Mouse (Mus musculus) liver, embryonic 14.5 days (tissue): ENCODE data around the gene Chn2. TPM values are rescaled to one million over a fixed set of nuclear protein-coding genes. Genes with fewer than 3 reads are reported as not detected.

Experiments used
- ATAC-seq: fragments of 200-750 bp; cut with Nextera tagmentation; 2 replicates; pipeline ENCODE4 v1.8.0; 2017; ENCODE audit warnings: moderate number of reproducible peaks, mild to moderate bottlenecking, moderate library complexity; ENCODE audit not compliant: insufficient read depth
- DNase-seq, 3 experiments: peaks; one replicate each; pipeline ENCODE4 v3.0.0-alpha.2; 2012 to 2013; ENCODE audit warnings: low read depth in 3 of 3, low spot score in 3 of 3
- H3K27ac ChIP-seq: fragments of 300-500 bp; sonication (generic); 2 replicates; pipeline ENCODE4 v1.5.1; 2014; ENCODE audit warnings: moderate library complexity, mild to moderate bottlenecking, control low read depth, inconsistent platforms
- H3K27me3 ChIP-seq: fragments of 300-500 bp; sonication (generic); 2 replicates; pipeline ENCODE4 v1.6.1; 2014; ENCODE audit warnings: mild to moderate bottlenecking, low read length, moderate library complexity; ENCODE audit not compliant: control insufficient read depth, insufficient read depth
- H3K36me3 ChIP-seq: fragments of 300-500 bp; sonication (generic); replicated peaks from 2 replicates; pipeline ENCODE4 v1.6.1; 2014; ENCODE audit warnings: low read depth; ENCODE audit not compliant: control insufficient read depth, insufficient read depth
- H3K4me1 ChIP-seq, 2 experiments: fragments of 200-500 bp in 1 of 2; fragments of 300-500 bp in 1 of 2; sonication (generic) in 1 of 2; replicated peaks; 2 replicates each; pipeline ENCODE4 v1.6.1; 2012 to 2014; ENCODE audit warnings: antibody characterized with exemption in 1 of 2, inconsistent platforms in 1 of 2, low read length in 1 of 2; ENCODE audit not compliant: control insufficient read depth in 2 of 2, insufficient read depth in 2 of 2
- H3K4me2 ChIP-seq: fragments of 300-500 bp; sonication (generic); 2 replicates; pipeline ENCODE4 v1.6.1; 2014; ENCODE audit warnings: low read depth, mild to moderate bottlenecking, control low read depth, moderate library complexity
- H3K4me3 ChIP-seq, 2 experiments: fragments of 200-500 bp in 1 of 2; fragments of 300-500 bp in 1 of 2; sonication (generic) in 1 of 2; 2 replicates each; pipeline ENCODE4 v1.5.1; 2012 to 2014; ENCODE audit warnings: low read depth in 2 of 2, low read length in 2 of 2, mild to moderate bottlenecking in 2 of 2, control low read depth in 1 of 2, inconsistent platforms in 1 of 2, moderate library complexity in 1 of 2; ENCODE audit not compliant: insufficient read depth in 1 of 2
- H3K9ac ChIP-seq: fragments of 300-500 bp; sonication (generic); replicated peaks from 2 replicates; pipeline ENCODE4 v1.6.1; 2014; ENCODE audit warnings: mild to moderate bottlenecking, control low read depth, moderate library complexity
- H3K9me3 ChIP-seq: fragments of 300-500 bp; sonication (generic); 2 replicates; pipeline ENCODE4 v1.6.1; 2016; ENCODE audit warnings: low read length, mixed read lengths; ENCODE audit not compliant: control insufficient read depth
- CTCF ChIP-seq: IDR thresholded peaks from 2 replicates; pipeline ENCODE4 v1.5.1; 2016; ENCODE audit warnings: antibody characterized with exemption, low read depth, control low read depth
- EP300 ChIP-seq: IDR thresholded peaks from 2 replicates; pipeline ENCODE4 v1.6.1; 2016; ENCODE audit warnings: antibody characterized with exemption, low read depth
- WGBS: fragments of 180-500 bp; shearing (Covaris S2); extraction: QIAGEN DNeasy Blood & Tissue Kit; methylation state at CpG from one replicate; pipeline ENCODE4 v1.1.7; 2014; ENCODE audit not compliant: insufficient replicate concordance; 5-methylcytosine and 5-hydroxymethylcytosine counted together
- polyA plus RNA-seq, 2 experiments: library from polyadenylated mRNA; depleted of rRNA in 1 of 2; stranded (reverse) in 1 of 2; unstranded in 1 of 2; fragments of >200 nt; fragmentation: Nextera tagmentation in 1 of 2; extraction: Ambion mirVana in 1 of 2; gene quantifications; 2 replicates each; pipeline versions ENCODE4 v1.2.1 to v1.2.3; 2012 to 2014

Gene Chn2
- polyA plus RNA-seq, 2 experiments: 1.7 to 4.3 TPM

GRCm38 (mm10) chr6:54018861-54019260 is 20.5 kb upstream of the Chn2 start:
- Histone ChIP-seq H3K27me3 (no peaks in the 10 kb centered on the region), H3K27ac (no peak overlapping the region), H3K9me3 (no peaks in the 10 kb centered on the region), H3K9ac (no peak overlapping the region), H3K36me3 (no peaks in the 10 kb centered on the region), H3K4me1 (no peaks in the 10 kb centered on the region; a peak in 2 of 4 replicates), H3K4me3 (no peak overlapping the region), H3K4me2 (no peak overlapping the region)
- TF ChIP-seq EP300 (no peak), CTCF (no peak)
- 56% methylated on average over 5 of the region's 5 CpGs for WGBS
- no peak for ATAC-seq
- DNase-seq: no peak

DNA sequence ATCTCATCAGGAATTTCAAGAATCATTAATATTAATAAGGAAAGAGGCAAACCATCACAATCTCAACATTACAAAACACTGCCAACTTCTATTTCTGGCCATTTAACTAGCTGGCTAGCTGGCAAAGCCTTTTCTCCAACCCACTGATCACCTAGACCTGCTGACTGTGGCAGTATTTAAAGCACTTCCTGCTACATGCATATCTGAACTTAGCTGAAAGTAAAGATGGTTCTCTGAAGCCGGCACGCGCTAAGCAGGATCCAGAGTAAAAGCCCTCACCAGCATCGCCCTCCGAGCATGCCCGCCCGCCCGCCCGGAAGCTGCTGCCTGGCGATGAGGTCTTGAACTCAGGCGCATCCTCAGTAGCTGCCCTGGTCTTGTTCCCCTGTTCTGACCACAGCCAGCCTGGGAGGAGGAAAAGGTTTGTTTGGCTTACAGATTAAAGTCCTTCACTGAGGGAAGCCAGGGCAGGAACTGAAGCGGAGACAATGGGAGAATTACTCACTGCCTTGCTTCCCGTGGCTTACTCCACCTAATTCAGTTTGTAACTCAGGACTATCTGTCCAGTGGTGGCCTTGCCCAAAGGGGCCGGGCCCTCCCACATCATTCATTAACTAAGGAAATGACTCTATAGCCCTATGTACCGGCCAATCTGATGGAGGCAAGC is 18.1 kb upstream of the Chn2 start:
- no peak overlapping the region for H3K4me3 ChIP-seq
- no peaks in the 10 kb centered on the region for H3K9me3 ChIP-seq
- no peaks in the 10 kb centered on the region for H3K27me3 ChIP-seq
- TF ChIP-seq EP300: no peak
- ATAC-seq (no peak), DNase-seq (no peak)
- no peaks in the 10 kb centered on the region for H3K36me3 ChIP-seq
- WGBS: 7% methylated on average over 15 of the region's 15 CpGs
- H3K27ac ChIP-seq: no peak overlapping the region
- H3K4me1 ChIP-seq: no peaks in the 10 kb centered on the region; a peak in 2 of 4 replicates
- H3K9ac ChIP-seq: no peak overlapping the region
- peak overlapping the region; percentile 25 for H3K4me2 ChIP-seq

- DNase-seq (no peak), ATAC-seq (no peak)
- H3K9me3 ChIP-seq: no peaks in the 10 kb centered on the region
- WGBS: 71% methylated on average over 5 of the region's 5 CpGs
- H3K4me1 ChIP-seq: no peaks in the 10 kb centered on the region; a peak in 2 of 4 replicates
- TF ChIP-seq EP300 (no peak), CTCF (no peak)
- H3K4me3 ChIP-seq: no peak overlapping the region
- H3K36me3 ChIP-seq: no peaks in the 10 kb centered on the region
- H3K4me2 ChIP-seq: no peak overlapping the region
- H3K27ac ChIP-seq: no peak overlapping the region
- no peak overlapping the region for H3K9ac ChIP-seq
- no peaks in the 10 kb centered on the region for H3K27me3 ChIP-seq
Measured at GRCm38 (mm10) chr6:54023846-54024245, 15.5 kb upstream of the Chn2 start.

DNA sequence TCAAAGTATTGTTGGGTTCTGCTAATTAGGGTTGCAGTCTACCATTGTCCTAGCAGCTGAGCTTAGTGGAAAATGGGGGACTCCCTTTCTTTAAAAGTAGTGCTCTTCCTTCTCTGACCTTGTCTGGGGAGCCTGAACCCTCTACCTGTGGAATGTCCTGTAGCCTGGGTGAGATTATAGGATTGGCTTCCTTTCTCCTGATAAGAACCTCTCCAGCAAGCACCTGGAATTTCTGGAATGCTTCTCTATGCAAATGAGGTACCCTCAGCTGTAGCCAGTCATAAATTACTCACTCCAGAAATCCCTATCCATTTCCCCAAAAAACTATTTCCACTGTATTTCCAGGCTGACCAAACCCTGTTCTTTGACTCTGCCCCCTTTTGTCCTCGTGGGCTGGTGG is 10.6 kb upstream of the Chn2 start:
- DNase-seq (no peak), ATAC-seq (no peak)
- Histone ChIP-seq H3K9me3 (no peaks in the 10 kb centered on the region), H3K36me3 (no peaks in the 10 kb centered on the region), H3K4me1 (no peaks in the 10 kb centered on the region), H3K27ac (no peak overlapping the region), H3K9ac (no peak overlapping the region), H3K4me3 (no peak overlapping the region), H3K4me2 (no peak overlapping the region), H3K27me3 (no peaks in the 10 kb centered on the region)
- 17% methylated on average over 1 of the region's 1 CpGs for WGBS
- TF ChIP-seq EP300: no peak
- TF ChIP-seq CTCF: no peak

DNA sequence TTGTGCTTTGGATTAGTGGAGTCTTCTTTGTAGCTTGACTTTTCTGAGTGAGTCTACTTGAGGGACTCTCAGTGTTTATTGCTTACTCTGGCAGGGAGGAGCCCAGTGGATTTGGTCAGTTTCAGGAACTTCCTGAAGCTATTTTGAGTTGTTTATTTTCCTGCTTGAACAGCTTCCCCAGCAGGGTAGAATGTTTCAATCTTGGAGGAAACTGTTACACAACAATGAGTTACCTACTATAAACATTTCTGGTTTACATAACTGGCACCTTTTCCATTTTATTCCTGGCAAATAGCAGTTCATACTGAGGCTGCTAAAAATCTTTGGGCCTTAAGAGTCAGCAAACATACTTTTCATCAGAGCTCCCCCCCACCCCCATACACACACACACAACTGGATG is 9.0 kb upstream of the Chn2 start:
- Histone ChIP-seq H3K4me3 (no peak overlapping the region), H3K4me1 (peaks cover 0 to 2% of the 10 kb centered on the region in 2 experiments; a peak in 1 of 4 replicates), H3K9ac (no peak overlapping the region), H3K36me3 (no peaks in the 10 kb centered on the region), H3K27me3 (no peaks in the 10 kb centered on the region), H3K27ac (no peak overlapping the region), H3K9me3 (no peaks in the 10 kb centered on the region), H3K4me2 (no peak overlapping the region)
- no peak for ATAC-seq
- no peak for DNase-seq
- TF ChIP-seq EP300: no peak
- no peak for TF ChIP-seq CTCF
